Mouse (Mus musculus): ENCODE measurements around the gene Ift88.
A peak's percentile ranks its signal among the peaks of the same experiment; 100 is the strongest.

The Ift88 gene

GRCm38 (mm10) chr14:57423432-57424211, at the start of gene Ift88:
TSS of gene Ift88 (plus strand) at chr14:57424062.
- peak; percentile 93 for DNase-seq

DNA sequence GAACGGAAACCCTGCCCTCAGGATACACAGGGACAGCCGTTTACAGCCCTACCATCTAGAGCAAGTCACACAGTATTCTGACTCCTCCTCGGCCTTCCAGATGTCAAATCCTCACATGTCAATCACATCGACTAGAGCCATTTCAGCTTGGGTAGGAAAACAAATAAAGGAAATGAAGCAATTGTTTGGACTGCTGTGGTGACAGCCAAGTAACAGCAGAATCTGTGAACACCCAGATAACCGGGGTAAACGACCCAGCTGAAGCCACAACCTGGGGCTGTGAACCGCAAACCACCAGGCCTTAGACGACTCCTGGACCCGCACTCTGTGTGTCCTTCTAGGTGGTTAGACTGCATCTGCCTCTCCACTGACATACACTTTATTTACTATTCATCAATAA, 48.7 kb upstream of the Ift88 start:
- DNase-seq, result no peak

- DNase-seq, result no peak
Measured at GRCm38 (mm10) chr14:57376016-57376415, 47.8 kb upstream of the Ift88 start.

DNA sequence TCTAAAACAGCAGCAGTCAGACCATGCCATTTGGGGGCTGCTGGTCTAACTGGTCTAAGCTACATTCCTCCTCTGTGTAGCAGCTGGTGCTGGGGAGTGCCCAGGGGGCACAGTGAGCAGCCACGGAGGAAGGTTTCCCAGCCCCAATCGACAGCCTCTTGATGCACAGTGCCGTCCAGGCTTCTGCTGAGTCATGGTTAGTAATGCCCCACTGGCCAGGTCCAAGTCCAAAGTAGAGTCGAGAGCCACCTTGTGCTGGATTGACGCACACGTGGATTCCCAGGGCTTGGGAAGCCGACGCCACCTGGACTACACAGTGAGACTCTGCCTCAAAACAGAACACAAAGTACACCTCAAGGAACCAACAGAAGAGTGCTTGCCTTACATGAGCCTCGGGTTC, 46.9 kb upstream of the Ift88 start:
- DNase-seq, result peak; percentile 95

DNA sequence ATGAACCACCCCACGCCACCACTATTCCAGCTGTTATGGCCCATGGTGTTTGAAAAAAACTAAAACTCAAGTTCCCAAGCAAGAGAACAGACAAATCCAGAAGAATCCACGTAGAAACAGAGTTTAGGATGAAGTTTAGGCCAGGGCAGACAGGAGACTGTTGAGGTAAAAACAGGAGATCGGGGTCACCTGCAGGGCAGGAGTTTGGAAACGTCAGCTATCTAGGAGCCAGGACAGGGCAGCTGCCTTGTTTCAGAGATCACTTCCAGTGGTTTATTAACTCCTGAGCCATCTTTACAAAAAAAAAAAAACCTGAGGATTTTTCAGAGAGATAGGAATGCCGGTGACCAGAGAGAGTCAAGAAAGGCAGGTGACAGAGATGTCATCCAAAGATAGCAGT, 46.3 kb upstream of the Ift88 start:
- peak; percentile 82 for DNase-seq

DNA sequence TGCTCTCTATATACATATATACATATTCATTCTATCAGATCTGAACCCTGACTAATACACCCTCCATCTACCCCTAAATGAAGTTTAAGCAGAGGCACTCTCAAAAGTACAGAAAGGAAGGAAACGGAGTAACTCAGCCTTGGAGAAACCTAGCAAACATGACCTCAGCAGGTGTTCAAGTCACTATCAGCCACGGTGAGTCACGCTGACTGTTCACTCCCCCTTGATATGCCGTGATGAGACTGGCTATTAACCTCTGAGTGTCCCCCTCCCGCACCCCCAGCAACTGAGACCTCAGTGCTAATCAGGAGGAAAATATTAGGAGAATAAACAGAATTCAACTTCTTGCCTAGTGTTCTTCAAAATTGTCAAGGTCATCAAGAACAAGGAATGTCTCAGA, 38.2 kb upstream of the Ift88 start:
- DNase-seq, result no peak

DNA sequence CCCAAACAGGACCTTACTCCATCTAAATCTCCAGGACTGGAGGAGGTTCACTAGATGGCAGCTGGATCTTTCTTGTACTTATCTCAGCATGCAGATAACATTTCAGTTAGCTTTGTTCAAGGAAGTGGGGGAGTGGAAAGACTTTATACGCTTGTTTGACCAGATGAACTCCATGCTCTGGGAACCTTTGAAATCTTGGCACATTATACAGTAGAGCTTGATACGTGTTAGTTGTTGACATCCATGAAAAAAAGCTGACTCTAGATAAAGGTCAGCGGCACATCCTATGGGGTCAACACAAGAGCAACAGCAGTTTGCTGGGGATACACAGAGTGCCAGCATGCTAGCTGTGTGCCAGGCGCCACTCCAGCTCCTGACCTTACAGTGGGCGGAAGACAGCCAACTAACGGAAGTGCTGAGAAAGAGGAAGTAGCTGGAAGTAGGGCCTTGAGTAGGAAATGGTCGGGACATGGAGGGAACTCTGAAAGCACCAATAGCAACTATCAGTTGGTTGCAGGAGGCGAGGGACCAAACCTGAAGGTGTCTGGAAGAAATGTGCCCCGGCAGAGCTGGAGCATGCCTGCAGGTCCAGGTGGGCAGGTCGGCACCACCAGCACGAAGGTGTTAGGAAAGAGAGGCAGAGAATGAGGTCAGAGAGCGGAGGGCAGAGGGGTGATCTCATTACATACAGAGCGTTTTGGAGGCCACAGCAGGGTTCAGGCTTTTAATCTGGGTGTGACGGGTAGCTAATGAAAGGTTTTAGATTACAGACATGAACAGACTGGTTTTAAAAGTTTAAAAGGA, 36.9 kb upstream of the Ift88 start:
- peak; percentile 60 for DNase-seq

GRCm38 (mm10) chr14:57391621-57392020, 32.2 kb upstream of the Ift88 start:
- DNase-seq, result no peak

GRCm38 (mm10) chr14:57392278-57392677, 31.6 kb upstream of the Ift88 start:
- DNase-seq, result no peak

DNA sequence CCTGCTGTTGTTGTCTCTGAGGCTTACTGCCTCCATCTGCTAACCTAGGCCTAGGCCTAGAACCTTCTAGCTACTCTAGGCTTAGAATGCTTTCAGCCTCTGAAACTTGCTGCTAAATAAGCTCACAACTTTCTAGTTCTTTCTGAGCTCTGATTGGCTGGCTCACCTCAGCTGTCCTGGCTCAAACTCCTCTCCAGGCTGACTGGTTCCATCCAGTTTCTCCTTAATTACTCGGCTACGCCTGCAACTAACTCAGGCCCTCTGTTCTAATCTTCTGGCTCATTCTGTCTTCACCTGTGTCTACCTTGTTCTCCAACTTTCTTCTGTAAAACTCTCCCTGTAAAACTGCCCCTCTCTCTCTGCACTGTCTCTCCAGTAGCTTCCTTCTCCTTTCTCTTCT, 28.4 kb upstream of the Ift88 start:
- DNase-seq, result peak; percentile 75

GRCm38 (mm10) chr14:57397221-57397620, 26.6 kb upstream of the Ift88 start:
- DNase-seq, result peak; percentile 91

DNA sequence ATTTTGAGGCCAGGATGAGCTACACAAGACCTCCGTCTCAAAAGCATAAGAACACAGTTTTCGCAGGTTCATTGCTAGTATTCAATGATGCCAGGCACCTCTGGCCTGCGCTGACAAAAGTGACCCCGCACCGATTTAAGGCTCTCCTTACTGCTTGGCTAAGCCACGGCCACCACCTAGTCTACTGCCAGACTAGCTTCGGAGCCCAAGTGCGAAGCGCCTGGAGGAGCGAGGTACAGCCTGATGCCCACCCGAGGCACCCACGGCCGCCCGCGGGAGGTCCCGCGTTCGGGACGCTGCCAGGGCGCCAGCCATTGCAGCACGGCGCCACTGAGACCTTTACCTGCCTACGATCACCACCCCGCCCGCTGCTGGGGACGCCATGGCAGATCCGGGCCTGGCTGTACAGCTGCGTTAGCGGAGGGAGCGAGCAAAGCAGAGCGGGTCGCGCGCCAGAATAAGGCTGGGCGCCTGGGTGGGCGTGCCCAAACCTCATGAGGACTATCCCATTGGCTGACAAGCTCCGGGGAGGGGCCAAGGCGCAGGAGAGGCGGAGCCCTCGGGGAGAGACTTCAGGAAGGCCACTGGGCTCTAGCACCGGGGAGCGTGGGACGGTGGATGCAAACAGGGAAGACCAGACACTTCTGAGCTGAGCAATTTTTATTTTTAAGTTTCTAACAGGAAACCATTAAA, 25.7 kb upstream of the Ift88 start, which contains the start of gene Cryl1:
Cryl1 (minus strand) TSS at position 465 of the 693 bp plus-strand sequence.
- peak; percentile 98 for DNase-seq

DNA sequence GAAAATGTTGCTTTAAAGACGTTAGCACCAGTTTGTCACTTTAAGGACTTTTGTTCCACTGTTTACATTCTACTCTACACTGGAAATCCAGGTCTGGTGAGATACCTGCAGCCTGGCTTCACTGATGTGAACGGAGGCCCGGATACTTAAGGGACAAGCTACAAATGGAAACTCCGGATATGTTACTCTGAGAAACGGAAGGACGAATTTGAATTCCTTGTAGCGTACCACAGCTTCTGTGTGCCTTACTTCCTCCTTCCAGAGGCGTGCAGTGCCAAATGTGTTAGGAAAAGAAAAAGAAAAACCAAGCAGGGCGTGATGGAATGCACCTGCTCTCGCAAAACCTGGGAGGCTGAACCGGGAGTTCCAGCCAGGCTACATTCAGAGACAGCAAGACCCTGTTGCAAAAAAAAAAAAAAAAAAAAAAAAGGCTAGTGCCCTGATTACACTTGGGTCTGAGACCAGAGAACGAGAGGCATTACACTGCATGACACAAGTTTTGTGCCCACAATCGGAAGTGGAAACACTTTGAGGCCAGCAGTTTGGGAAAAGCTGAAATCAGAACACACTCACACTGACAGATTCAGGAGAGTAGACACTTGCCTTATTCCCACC, 24.9 kb upstream of the Ift88 start:
- DNase-seq, result peak; percentile 53

DNA sequence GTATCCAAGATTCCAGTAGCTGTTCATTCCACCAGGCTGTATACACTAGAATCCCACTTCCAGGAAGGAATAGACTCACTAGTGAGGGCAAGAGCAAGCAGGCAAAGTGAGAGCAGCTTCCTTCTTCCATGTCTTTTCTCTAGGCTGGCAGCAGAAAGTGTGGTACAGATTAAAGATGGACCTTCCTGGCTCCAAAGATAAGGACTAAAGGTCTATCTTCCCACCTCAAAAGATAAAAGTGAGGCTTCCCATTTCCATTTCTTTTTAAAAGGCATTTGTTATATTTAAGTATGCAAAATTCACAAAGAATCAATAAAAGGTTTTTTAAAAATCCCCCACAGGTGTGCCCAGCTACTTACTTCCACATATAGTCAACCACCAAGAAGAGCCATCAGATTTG, 21.0 kb upstream of the Ift88 start:
- DNase-seq, result no peak

DNA sequence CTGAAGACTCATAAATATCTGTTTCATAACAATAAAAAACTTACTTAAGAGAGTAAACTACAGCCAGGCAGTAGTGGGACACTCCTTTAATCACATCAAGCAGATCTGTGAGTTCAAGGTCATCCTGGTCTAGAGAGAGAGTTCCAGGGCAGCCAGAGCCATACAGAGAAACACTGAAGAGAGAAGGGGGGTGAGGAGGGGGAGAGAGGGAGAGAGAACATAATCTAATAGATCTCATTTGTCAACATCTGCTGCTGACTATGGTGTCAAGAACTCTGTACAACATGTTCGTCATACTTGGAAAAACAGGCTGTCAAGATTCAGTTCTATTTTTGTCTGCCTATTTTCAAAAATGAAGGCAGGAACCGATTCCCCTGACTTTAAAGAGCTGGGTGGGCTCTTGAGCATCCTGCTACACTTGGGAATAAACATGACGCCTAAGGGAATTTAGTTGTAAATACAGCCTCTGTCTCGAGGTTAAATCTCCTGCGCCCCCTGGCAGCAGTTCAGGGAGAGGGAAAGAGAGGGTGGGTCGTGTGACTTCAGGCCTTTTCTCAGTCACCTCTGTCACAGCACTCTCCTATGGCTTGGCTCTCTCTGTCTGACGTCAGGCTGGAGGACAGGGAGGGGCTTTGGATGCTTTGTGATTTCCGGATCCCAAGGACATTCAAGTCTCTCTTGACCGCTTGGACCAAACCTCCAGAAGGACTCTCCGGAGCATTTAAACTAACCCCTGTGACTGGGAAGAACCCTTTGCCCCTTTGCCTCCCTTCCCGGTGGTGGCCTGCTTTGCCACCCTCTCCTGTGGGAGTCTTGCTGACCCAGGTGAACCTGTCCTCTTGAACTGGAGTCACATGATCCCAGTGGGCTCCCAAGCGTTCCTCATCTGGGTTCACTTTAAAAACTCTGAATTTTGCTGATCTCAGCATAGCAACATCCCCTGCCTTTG, 16.5 kb upstream of the Ift88 start:
- peak; percentile 91 for DNase-seq

DNA sequence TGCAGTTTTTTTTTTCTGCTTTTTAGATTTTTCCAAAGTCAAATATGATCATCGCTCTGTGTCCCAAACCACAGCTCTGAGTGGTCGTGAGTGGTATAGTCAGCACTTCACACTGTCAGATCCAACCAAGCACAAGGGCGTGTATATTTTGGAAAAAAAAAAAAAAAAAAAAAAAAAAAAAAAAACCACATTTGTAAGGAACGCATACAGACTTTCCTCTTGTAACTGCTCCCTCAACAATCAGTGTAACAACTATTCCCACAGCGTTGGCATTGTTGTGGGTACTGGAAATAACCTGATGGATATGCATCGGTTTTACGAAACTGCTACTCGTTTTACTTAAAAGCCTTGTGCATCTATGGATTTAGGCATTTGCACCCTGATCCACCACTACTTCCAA, 15.8 kb upstream of the Ift88 start:
- no peak for DNase-seq

DNA sequence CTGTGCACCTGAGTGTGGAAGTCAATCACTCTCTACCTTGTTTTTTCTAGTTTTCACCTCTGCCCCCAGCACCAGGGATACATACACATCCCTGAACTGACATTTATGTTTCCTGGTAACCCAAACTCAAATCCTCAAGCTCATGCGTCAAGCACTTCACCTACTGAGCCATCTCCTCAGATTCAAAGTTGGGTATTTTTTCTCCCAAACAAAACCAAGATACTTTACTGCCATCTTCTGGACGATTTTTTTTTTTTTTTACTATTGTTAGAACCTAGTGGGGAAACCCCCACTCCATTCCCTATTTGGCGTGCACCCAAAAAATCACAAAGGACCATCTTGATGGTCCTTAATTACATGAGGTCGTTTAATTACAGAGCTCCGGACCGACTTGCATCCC, 14.8 kb upstream of the Ift88 start:
- DNase-seq, result no peak

DNA sequence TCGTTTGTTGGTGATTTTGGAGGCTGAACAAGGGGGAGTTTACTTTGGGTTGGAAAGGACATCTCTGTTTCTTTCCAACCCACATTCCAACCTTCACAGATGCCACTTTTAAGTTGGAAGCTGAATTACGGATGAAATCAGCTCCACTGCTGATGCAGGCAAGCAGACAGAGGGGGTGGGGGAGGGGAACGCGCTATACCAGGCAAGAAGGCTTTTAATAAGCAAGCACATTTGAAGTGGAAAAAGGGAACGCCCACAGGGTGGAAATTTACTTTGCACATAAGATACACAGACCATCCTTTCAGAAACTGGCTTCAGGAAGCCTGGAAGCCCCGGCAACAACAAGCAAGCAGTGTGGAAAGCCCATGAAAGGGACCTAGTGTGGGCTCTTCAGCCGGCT, 11.7 kb upstream of the Ift88 start:
- DNase-seq, result no peak

DNA sequence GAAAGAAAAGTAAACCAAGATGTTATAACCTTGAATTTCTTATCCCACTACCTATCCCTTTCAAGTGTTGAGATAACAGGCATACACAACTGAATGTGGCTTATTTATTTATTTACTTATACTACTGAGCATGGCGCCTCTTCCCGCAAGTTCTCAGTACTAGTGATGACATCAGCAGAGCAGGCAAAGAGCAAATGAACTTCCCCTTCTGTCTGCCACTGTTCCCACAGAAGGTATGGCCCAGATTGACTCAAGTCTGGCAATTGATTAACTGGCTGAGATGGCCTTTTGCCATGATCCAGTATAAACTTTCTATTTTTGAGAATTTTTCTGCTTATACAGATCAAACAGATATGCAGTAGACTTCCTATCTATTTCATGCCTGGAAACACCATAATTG, 6.7 kb upstream of the Ift88 start:
- no peak for DNase-seq

DNA sequence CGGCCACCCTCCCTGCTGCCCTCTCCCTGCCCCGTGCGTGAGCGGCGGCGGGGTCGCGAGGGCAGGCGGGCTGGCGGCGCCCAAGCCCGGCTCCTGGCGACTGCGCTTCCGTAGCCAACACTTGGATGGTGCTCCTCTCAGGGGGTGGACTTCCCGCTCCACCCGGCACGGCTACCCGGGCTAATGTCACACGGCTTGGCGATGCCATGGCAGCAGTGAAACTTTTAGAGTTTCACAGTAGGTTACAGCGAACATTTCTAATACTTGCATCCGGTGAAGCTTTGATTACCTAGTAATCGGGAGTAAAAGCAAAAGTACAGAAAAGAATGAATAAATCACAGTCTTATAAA, 325 bp downstream of the Ift88 start:
- DNase-seq, result no peak

DNA sequence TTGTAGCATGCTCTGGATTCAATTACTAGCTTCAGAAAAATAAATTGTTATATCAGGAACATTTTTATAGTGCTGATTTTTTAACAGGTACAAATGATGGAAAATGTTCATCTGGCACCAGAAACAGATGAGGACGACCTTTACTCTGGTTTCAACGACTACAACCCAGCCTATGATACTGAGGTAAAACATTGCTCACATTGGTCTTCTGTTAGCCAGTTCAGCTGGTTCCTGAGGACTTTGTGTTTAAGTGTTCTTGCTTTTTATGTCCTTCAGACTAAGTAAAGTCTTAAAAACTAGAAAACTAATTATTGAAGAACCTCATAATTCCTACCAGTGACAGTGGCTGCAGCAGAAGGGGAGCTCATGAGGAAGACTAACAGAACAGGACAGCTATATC, 6.6 kb downstream of the Ift88 start:
- DNase-seq, result peak; percentile 67

DNA sequence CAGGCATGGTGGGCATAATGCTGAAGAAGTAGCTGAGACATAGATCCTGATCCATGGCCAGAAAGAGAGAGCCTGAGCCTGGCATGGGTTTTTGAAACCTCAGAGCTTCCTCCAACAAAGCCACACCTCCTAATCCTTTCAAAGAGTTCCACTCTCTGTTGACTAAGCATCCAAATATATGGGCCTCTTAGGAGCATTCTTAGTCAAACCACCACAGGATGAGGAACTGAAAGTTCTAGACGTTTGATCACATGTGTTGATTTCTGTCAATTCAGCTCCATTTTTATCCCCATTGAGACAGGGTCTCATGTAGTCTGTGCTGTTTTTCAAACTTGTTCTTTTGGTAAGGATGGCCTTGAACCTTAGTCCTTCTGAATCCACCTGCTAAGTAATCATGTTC, 28.7 kb downstream of the Ift88 start:
- no peak for DNase-seq

Data from kidney, adult 9 months (tissue).